Mouse (Mus musculus) thymus, postnatal 14 days (tissue): ENCODE measurements around the gene Hpd.
"Not testable (repeated sequence)": the region's sequence is repeated elsewhere in the genome, so short reads cannot be mapped to it uniquely, and the experiment has no call there.

Experiments used
- DNase-seq: peaks from one replicate; pipeline ENCODE4 v3.0.0; 2021

Hpd gene

GRCm38 (mm10) chr5:123182651-123183050 lies at the start of gene Hpd:
Gene Hpd, minus strand, starts transcription at chr5:123182727.
- DNase-seq, result no peak

GRCm38 (mm10) chr5:123232180-123232579 lies 49.7 kb upstream of the Hpd start:
- no peak for DNase-seq

GRCm38 (mm10) chr5:123229296-123229695 lies 46.8 kb upstream of the Hpd start:
- no peak for DNase-seq

- no peak for DNase-seq
Observed at GRCm38 (mm10) chr5:123228524-123228922, 46.0 kb upstream of the Hpd start.

GRCm38 (mm10) chr5:123227762-123228523 lies 45.4 kb upstream of the Hpd start:
- DNase-seq, result peak; percentile 93

- DNase-seq, result no peak
Observed at GRCm38 (mm10) chr5:123226851-123227250, 44.3 kb upstream of the Hpd start.

- not testable (repeated sequence) for DNase-seq
Observed at GRCm38 (mm10) chr5:123223861-123224260, 41.3 kb upstream of the Hpd start.

- DNase-seq, result no peak
Observed at GRCm38 (mm10) chr5:123223051-123223410, 40.5 kb upstream of the Hpd start.

- DNase-seq, result not testable (repeated sequence)
Observed at GRCm38 (mm10) chr5:123222346-123223050, 40.0 kb upstream of the Hpd start.

GRCm38 (mm10) chr5:123203591-123203990 lies 21.1 kb upstream of the Hpd start:
- DNase-seq, result not testable (repeated sequence)

- DNase-seq, result not testable (repeated sequence)
Observed at GRCm38 (mm10) chr5:123202771-123203170, 20.2 kb upstream of the Hpd start.

GRCm38 (mm10) chr5:123201987-123202386 lies 19.5 kb upstream of the Hpd start:
- no peak for DNase-seq

- DNase-seq, result no peak
Observed at GRCm38 (mm10) chr5:123201523-123201892, 19.0 kb upstream of the Hpd start.

GRCm38 (mm10) chr5:123200816-123201522 lies 18.4 kb upstream of the Hpd start:
- not testable (repeated sequence) for DNase-seq

GRCm38 (mm10) chr5:123198523-123198922 lies 16.0 kb upstream of the Hpd start:
- DNase-seq, result no peak

- no peak for DNase-seq
Observed at GRCm38 (mm10) chr5:123196746-123197145, 14.2 kb upstream of the Hpd start.

- DNase-seq, result no peak
Observed at GRCm38 (mm10) chr5:123195500-123196000, 13.0 kb upstream of the Hpd start.

- DNase-seq, result no peak
Observed at GRCm38 (mm10) chr5:123194856-123195255, 12.3 kb upstream of the Hpd start.

- DNase-seq, result no peak
Observed at GRCm38 (mm10) chr5:123193436-123193835, 10.9 kb upstream of the Hpd start.

GRCm38 (mm10) chr5:123192606-123193150 lies 10.2 kb upstream of the Hpd start:
- no peak for DNase-seq

- no peak for DNase-seq
Observed at GRCm38 (mm10) chr5:123191427-123191826, 8.9 kb upstream of the Hpd start.

- no peak for DNase-seq
Observed at GRCm38 (mm10) chr5:123190912-123191311, 8.4 kb upstream of the Hpd start.

- DNase-seq, result no peak
Observed at GRCm38 (mm10) chr5:123187306-123187705, 4.8 kb upstream of the Hpd start.
